Mouse (Mus musculus): ENCODE data around the gene Cdh15.
A peak's percentile ranks its signal among the peaks of the same experiment; 100 is the strongest.

Gene Cdh15

DNA sequence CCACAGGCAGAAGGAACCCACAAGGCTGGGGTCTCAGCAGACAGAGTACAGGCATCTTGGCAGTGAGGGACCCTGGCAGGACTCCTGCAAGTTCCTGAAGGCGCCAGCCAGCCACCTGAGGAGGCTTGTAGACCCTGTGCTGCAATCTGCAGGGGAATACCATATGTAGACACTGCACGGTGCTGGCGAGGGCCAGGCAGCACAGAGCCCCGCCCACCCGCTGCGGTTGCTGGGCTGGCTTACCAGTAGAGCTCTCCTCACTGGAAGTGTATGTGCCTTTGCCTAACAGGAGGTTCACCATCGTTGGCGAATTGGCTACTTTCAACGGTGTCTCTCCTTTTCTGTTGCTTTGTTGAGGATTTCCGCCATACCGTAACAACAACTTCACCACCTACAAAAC lies 48.6 kb downstream of the Cdh15 start:
- no peak for DNase-seq

DNA sequence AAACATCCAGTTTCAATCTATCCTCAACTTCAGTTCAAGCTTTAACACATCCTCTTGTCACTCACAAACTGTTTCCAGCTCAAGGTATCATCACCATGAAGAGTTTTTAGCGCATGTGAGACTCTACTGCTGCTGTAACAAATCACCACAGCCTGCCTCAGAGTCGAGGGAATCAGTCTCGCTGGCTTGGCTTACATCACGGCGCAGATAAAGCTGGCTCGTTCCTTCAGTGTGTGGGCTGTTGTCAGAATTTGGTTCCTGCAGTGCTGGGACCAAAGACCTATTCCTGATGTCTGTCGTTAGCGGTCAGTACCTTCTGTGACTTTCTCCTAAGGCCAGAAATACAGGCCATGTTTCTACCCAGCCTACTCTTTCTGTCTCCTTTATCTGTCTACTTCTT lies 49.4 kb downstream of the Cdh15 start:
- DNase-seq: peak; percentile 40

DNA sequence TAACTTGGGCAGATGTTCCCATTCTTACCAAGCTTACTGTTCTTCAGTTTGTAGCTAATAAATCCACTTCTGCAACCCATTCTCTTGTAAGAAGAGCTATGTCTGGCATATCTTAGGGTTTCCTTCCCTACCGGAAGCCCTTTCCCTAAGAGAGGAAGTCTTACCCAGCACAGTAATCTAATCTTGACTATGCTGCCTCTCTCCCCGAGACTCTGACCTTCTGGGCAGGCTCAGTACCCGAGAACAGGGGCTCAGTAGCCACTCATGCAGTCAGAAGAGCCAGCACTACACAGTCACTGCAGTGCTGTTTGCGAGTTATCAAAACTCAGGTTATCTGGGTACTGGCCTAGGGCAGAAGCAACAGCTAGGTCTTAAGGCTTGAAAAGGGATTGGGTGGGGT lies 50.3 kb downstream of the Cdh15 start:
- no peak for DNase-seq

DNA sequence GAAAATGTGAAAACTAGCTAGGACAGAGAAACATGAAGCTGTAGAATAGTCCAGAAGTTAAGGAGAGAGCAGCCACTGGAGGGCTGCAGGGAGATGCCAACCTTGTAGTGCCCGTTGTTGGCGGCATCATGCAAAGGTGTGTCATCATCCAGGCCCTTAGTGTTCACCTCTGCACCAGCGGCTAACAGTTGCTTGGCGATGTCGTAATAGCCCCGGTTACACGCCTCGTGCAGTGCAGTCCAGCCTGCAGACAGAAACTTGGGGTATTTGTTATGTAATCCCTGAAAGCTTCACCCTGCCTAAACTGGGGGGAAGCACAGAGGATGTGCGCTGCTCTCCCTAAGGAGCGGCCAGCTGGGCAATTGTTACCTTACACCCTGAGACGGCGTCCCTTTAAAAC lies 50.7 kb downstream of the Cdh15 start:
- DNase-seq: no peak

DNA sequence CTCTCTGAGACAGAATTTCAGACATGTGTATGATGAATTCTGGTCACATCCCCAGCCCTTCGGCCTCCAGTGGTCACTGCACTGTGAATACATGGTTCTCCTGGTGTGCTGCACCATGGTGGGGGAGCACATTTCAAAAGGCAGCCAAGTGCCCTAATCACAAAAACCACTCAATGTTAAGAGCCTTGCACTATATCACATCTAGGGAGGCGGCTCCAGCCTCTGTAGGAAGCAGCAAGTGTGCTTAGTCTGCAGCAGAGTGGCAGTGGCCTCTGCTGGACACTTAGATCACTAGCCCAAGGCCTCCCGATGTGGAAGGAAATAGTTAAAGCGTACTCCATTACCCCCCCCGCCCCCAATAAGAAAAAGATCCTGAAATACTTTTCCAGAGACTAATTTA lies 51.3 kb downstream of the Cdh15 start:
- DNase-seq: no peak

DNA sequence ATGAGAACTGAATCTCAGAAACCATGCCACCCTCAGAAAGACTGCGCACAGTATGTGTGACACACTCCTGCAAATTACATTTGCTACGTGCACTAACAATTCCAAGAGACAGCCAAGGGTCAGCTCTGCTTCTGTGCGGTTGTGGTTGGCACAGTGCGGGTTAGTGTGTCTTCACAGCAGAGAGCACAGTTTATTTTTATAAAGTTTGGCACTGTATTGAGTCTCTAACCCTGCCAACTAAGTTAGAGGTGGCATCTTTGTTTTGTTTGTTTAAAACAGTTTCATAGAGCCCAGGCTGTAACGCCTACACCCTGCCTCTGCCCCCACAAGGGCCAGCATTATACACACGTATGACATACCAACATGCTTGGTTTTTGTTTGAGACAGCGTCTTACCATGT lies 53.7 kb downstream of the Cdh15 start:
- DNase-seq: no peak

DNA sequence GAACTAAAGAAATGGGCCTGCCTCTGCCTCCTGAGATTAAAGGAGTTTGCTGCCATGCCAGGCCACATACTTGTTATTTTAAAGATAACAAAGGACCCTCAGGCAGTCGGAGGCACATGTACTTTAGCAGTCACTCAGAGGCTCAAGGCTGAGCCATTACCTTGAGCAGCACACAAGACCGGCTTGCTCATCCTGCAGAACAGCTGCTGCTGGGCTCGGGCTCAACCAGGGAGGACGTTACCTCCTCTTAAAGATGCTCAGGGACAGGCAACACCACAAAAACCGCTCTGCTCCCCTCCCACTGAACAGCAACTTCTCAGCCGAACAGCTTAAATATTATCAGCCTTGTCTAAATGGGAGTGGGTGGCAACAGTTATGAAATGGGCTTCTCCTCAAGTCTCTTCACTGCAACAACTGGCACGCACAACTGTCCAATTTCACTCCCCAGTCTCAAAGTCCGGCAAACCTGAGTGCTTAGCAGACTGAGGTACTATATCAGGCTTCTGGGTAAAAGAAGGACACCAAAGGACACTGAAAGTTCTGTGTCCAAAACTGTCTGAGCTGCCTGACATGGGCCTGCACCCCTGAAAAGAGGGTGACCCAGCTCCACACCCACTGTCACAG lies 54.2 kb downstream of the Cdh15 start:
- no peak for DNase-seq

DNA sequence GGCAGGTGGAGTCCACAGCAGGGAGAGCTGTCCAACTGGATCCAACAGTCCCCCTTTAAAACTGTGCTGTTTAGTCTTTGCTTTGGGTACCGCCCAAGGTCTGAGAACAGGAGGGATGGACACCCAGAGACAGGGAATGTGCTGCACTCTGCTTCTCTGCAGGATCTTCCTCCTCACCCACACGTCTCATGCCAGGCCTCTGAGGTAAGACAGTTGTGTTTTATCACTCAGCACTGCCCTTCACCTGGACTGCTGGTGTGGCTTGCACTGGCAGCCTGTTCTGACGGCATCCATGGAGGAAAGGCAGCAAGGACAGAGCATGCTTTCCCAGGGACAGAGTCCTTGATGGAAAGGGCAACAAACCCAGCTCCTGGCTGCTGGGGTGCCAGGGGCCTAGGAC lies 54.8 kb downstream of the Cdh15 start:
- no peak for DNase-seq

DNA sequence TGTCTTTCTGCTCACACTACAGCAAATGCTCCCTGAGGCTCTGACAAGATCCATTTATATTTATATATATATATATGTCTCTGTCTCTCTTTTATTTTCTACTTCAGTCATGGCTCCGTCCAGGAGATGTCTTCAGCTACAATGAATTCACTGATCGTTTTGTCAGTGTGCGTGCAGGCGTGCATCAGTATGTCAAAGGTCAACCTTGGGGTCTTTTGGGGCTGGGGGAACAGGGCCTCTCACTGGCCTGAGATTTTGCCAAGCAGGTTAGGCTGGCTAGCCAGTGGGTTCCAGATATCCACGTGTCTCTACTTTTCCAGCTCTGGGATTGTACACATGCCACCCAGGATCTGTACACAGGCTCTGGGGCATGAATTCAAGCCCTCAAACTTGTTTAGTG lies 55.2 kb downstream of the Cdh15 start:
- no peak for DNase-seq

DNA sequence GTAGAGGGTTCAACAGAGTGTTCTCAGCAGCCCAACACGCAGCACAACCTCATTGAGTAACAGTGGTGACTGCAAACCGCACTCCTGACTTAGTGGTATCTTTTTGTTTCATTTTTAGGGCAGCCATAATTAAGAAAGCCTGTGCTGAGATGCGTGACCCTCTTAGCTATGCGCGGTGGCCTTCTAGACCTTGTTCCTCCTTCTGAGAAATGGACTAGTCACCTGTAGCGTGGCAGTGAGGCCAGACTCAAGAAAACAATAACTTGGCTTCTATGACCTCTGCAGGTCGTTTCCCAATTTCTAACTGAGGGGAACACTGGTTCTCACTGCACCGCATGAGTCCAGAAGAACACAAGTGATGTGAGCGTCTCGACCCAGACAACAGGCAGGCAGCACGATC lies 56.7 kb downstream of the Cdh15 start:
- DNase-seq: no peak

DNA sequence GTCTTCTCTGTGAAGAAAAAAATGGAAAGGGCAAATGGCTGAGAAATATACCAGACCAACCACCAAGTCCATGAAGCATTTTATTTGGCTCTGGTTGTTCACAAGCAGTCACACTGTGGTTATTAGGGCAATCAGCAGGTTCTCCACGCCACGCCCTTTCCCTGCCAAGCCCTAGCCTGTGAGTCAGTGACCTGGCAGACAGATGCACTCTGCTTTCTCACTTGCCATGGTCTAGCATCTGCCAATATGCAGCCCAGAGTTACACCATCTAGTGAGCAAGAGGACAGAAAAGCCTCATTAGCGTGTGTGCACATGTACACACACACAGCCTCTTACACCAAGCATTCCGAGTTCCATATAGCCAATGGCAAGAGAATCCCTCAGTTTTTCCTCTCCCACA lies 57.6 kb downstream of the Cdh15 start:
- no peak for DNase-seq

DNA sequence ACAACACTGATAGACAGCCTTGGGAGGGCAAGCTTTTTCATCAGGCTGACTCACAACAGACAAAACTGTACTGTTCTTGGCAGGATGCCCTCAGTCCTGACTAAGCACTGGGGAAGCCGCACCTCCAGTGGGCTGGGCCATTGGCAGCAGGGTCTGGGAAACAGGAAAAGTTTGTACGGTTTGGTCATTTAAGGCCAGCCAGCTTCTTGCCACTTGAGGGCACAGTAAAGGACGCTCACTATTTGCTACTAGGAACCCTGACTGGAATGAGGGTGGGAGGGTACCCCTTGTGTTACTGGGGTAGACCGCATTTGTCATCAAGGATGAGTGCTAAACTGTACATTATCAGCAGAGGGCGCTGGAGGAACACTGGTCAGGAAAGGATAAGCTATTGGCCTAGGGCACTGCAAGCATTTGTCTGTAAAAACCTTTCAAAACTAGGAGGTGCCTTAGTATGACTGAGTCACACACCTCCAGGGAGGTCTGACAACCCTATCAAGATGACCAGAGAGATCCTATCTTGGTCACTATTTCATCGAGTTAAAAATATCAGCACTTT lies 58.8 kb downstream of the Cdh15 start:
- peak; percentile 92 for DNase-seq

DNA sequence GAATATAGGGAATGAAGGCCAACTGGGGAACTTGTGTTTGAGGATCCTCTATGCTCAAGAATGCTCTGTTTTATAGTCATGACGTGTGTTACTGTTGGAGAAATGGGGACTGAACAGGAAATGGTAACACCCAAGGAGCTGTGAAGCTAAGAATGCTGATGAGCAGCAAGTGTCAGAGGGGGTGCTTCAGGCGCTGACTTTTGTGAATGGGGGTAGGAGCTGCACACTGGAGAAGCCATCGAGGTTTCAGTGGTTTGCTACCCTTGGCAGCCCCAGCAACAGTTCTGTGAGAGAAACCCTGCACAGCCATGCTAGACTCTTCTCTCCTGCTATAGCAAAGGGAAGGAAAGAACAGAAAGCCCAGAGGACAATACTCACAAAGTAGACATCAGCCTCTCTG lies 64.4 kb downstream of the Cdh15 start:
- no peak for DNase-seq

DNA sequence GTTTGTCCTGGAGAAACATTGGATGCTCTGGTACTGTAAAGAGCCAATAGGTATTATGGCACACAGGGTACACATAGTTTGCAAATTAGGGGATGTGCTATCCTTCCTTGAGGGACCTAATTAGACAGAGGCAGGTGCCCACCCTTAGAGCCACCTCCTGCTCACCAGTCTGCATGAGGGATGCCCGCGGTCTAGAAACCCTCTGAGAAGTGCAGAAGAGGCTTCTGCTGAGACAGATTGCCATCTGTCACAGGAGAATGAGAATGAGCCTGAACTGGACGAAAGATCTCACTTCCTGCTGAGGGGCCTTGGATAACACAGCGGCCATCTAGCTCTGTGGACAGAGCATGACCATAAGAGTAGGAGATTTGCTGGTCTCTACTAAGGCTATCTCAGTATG lies 65.1 kb downstream of the Cdh15 start:
- no peak for DNase-seq

DNA sequence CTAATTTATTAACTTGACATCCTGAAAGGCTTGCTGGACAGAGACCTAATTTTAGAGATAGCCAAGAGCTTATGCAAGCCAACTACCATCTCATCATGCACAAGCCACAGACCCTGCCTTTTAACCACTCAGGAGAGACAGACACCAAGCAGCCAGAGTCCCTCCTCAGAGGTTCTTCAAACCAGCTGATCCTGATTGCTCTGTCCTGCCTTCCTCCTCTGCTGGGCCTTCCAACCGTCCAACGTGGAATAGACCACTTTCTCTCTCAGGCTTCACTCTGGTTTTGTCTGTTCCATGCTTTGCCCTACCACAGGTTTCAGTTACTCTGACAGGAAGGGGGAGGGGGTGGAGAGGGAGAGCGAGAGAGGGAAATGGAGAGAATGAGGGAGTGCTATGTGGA lies 69.0 kb downstream of the Cdh15 start:
- DNase-seq: no peak
